Mouse (Mus musculus) liver, postnatal 0 days (tissue): Measurements from ENCODE around the gene Gm20431.

Experiments used
- CTCF ChIP-seq: sonication (generic); IDR thresholded peaks from 2 replicates; pipeline ENCODE4 v1.5.1; 2016; ENCODE audit warnings: antibody characterized with exemption, low read depth
- EP300 ChIP-seq: IDR thresholded peaks from 2 replicates; pipeline ENCODE4 v1.6.1; 2016; ENCODE audit warnings: antibody characterized with exemption, low read depth, mild to moderate bottlenecking

- TF ChIP-seq CTCF, result peak; percentile 86
- no peak for TF ChIP-seq EP300
Observed at GRCm38 (mm10) chr2:167675120-167675909, 14.0 kb upstream of the Gm20431 start.
